ENCODE assay signal across 10 mouse cellular contexts in genomic region chr8:72919182-72919902, GRCm38 (mm10).
DNase-seq lines count a peak whose midpoint lies in the region; ATAC-seq and TF ChIP-seq lines count a peak whose summit lies in the region.
"Had no signal": no experiment of that assay in that cellular context is flagged by ENCODE, and none has a peak within 500 bp of the region (broad histone marks: within the 10 kb centered on the region; RNA-seq: fewer than 3 reads in every experiment).

No protein-coding gene starts in this region.

- peak; percentile 72 for ATAC-seq in hindbrain, embryonic 11.5 days (ENCODE audit: low FRiP score)
- ATAC-seq in hindbrain, postnatal 0 days: peak; percentile 74
- ATAC-seq: inflammation-experienced regulatory T-cells, adult 6 months had no signal

- peak; percentile 18 for DNase-seq in hindbrain, embryonic 11.5 days (ENCODE audit: low spot score)
- DNase-seq in hindbrain, embryonic 10.5 days (ENCODE audit: low spot score): no peak
- peak; percentile 28 for DNase-seq in NIH3T3 (ENCODE audit: low read depth)
- DNase-seq in embryo, embryonic 10.5 days (ENCODE audit: low spot score): peak; percentile 15
- peak; percentile 36 for DNase-seq in hindbrain, postnatal 0 days (ENCODE audit: low spot score)
- no peak for DNase-seq in adrenal gland, postnatal 14 days
- no peak for DNase-seq in left cerebral cortex, postnatal 36 days (ENCODE audit: low spot score in 2 of 2)
- DNase-seq: liver had no signal

- H3K27me3 ChIP-seq in hindbrain, embryonic 11.5 days (ENCODE audit: control insufficient read depth, insufficient read depth, low read length): no peaks in the 10 kb centered on the region
- no peaks in the 10 kb centered on the region for H3K27me3 ChIP-seq in hindbrain, embryonic 10.5 days (ENCODE audit: insufficient read depth, poor library complexity, severe bottlenecking)
- H3K27me3 ChIP-seq in hindbrain, postnatal 0 days (ENCODE audit: insufficient read depth, low read length): no peaks in the 10 kb centered on the region
- H3K27me3 ChIP-seq: stomach, embryonic 15.5 days had no signal

- no peaks in the 10 kb centered on the region; the same call in 1 of the 2 replicates for H3K4me1 ChIP-seq in hindbrain, embryonic 11.5 days (replicated peaks; ENCODE audit: control insufficient read depth, insufficient read depth, low read length)
- 0 out of 2 replicates have a peak, but pooled peaks cover 4% of the 10 kb centered on the region for H3K4me1 ChIP-seq in hindbrain, embryonic 10.5 days (replicated peaks)
- H3K4me1 ChIP-seq in hindbrain, postnatal 0 days (ENCODE audit: insufficient read depth, low read length): no peaks in the 10 kb centered on the region
- H3K4me1 ChIP-seq: stomach, embryonic 15.5 days had no signal

- H3K27ac ChIP-seq in hindbrain, embryonic 11.5 days (ENCODE audit: low read depth, low read length): no peak overlapping the region
- no peak overlapping the region for H3K27ac ChIP-seq in hindbrain, embryonic 10.5 days
- 0 out of 2 replicates have a peak overlapping the region, but pooled peaks have one; percentile 0 for H3K27ac ChIP-seq in hindbrain, postnatal 0 days
- H3K27ac ChIP-seq: stomach, embryonic 15.5 days had no signal

- no peak overlapping the region for H3K9ac ChIP-seq in hindbrain, embryonic 11.5 days (ENCODE audit: low read depth, low read length)
- H3K9ac ChIP-seq in hindbrain, postnatal 0 days (replicated peaks; ENCODE audit: low read length): no peak overlapping the region
- H3K9ac ChIP-seq: stomach, embryonic 15.5 days had no signal

- no peak overlapping the region for H3K4me3 ChIP-seq in hindbrain, embryonic 11.5 days (ENCODE audit: low read depth, low read length)
- H3K4me3 ChIP-seq in hindbrain, embryonic 10.5 days: no peak overlapping the region
- H3K4me3 ChIP-seq in hindbrain, postnatal 0 days (ENCODE audit: low read length): no peak overlapping the region
- H3K4me3 ChIP-seq: stomach, embryonic 15.5 days had no signal

- H3K9me3 ChIP-seq in hindbrain, embryonic 11.5 days (ENCODE audit: control insufficient read depth, low read length): no peaks in the 10 kb centered on the region
- H3K9me3 ChIP-seq in hindbrain, embryonic 10.5 days: no peaks in the 10 kb centered on the region
- no peaks in the 10 kb centered on the region for H3K9me3 ChIP-seq in hindbrain, postnatal 0 days (ENCODE audit: low read length)
- H3K9me3 ChIP-seq: stomach, embryonic 15.5 days had no signal

- 64% methylated on average over 2 of the region's 2 CpGs for WGBS in hindbrain, embryonic 11.5 days
- 69% methylated on average over 2 of the region's 2 CpGs for WGBS in hindbrain, embryonic 10.5 days
- WGBS in hindbrain, postnatal 0 days: 18% methylated on average over 2 of the region's 2 CpGs

- no peak for TF ChIP-seq CTCF in hindbrain, postnatal 0 days (IDR thresholded peaks at IDR 0.05; ENCODE audit: low read depth)

- intact Hi-C loops in left cerebral cortex, postnatal 36 days (cut with DNase I): no loop called here

- no peak overlapping the region for H3K4me2 ChIP-seq in hindbrain, embryonic 11.5 days (replicated peaks; ENCODE audit: low read depth, low read length)
- no peak overlapping the region for H3K4me2 ChIP-seq in hindbrain, postnatal 0 days (ENCODE audit: low read depth, low read length)
- H3K4me2 ChIP-seq: stomach, embryonic 15.5 days had no signal

- H3K36me3 ChIP-seq in hindbrain, embryonic 11.5 days (ENCODE audit: control insufficient read depth, insufficient read depth, low read length): no peaks in the 10 kb centered on the region
- H3K36me3 ChIP-seq in hindbrain, embryonic 10.5 days: no peaks in the 10 kb centered on the region
- H3K36me3 ChIP-seq in hindbrain, postnatal 0 days (ENCODE audit: insufficient read depth, low read length): no peaks in the 10 kb centered on the region
- H3K36me3 ChIP-seq: stomach, embryonic 15.5 days had no signal

Comparison
In these comparisons a context has a peak if more than half of its experiments do, and no peak if none do; other contexts are left out.
1. DNase-seq: peak in hindbrain, embryonic 11.5 days (single experiment), NIH3T3 (single experiment), embryo, embryonic 10.5 days (single experiment) and hindbrain, postnatal 0 days (single experiment); none in hindbrain, embryonic 10.5 days (single experiment), adrenal gland, postnatal 14 days (single experiment) and left cerebral cortex, postnatal 36 days (0 of 2).